Mouse (Mus musculus) cerebellum, adult 11 months (tissue): ENCODE results near the gene Dcaf6.
"Not testable (repeated sequence)": the region's sequence is repeated elsewhere in the genome, so short reads cannot be mapped to it uniquely, and the experiment has no call there.

Experiments
- DNase-seq: peaks from one replicate; pipeline ENCODE4 v3.0.0; 2022

Dcaf6 gene

DNA sequence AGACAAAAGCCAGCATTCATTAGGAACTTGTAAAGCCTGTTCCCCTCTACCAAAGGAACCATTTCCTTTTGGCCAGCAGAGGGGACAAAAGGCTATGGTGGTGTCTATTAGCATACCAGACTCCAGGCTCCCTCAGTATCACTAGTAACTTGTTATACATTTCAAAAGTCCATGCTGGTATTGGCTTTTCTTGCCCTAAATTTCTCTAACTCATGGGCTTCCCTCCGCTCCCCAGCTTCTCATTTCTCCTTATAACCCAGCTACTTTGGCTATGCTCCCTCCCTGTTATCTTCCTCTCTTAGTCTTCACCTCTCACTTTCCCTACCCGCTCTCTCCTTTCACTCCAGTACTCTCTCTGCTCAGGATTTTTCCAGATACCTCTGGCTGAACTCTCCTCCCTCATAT lies 63.9 kb downstream of the Dcaf6 start:
- no peak for DNase-seq

- DNase-seq: no peak
Measured at GRCm38 (mm10) chr1:165395940-165396339, 64.3 kb downstream of the Dcaf6 start.

DNA sequence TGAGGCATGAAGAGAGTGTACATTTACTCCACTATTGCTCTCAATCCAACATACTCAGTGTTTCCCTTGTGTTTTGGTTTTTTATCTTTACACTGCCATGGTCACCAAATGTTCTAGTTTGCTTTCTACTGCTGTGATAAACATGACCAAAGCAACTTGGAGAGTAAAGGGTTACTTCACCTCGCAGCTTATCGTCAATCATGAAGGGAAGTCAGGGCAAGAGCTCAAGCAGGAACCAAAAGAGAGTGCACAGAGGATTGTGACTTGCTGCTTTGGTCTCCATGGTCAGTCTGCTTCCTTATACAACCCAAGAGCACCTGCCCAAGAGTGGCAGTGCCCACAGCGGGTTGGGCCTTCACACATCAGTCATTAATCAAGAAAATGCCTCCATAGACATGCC lies 65.4 kb downstream of the Dcaf6 start:
- DNase-seq: no peak

DNA sequence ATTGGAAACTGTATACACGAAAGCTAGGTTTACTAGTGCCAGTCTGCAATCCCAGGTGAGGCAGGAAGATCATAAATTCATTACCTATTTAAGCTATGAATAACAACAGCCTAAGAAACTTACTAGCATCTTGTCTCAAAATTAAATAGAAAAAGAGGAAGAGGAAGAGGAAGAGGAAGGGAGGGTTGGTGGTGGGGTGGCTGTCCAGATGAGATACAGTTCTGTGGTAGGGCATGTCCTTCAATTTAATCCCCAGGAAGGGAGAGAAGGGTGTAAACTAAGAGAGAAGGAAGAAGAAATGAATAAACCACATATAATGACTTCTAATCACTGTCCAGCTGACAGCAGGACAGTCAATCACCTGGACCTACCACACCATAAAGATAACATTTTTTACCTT lies 67.2 kb downstream of the Dcaf6 start:
- DNase-seq: no peak

- no peak for DNase-seq
Measured at GRCm38 (mm10) chr1:165388716-165389115, 71.6 kb downstream of the Dcaf6 start.

GRCm38 (mm10) chr1:165386525-165386923 lies 73.8 kb downstream of the Dcaf6 start:
- no peak for DNase-seq

- no peak for DNase-seq
Measured at GRCm38 (mm10) chr1:165385810-165386524, 74.3 kb downstream of the Dcaf6 start.

- no peak for DNase-seq
Measured at GRCm38 (mm10) chr1:165373839-165374238, 86.4 kb downstream of the Dcaf6 start.

DNA sequence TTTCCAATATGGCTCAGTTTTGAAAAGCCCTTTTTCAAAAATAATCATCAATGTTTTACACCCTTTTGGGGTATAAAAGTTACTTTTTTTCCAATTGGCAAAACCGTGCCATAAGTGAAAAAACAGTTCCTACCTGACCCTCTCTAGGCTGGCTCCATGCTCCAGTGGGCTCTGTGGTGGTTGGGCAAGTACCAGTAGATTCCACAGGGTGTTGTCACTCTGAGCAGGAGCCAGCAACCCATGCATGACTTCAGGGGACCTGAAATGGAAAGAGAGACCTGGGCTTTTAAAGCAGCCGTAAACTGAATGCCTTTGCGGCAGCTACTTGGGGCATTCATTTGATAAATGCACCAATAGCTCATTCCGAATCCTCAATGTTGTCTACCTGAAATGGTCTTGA lies 89.3 kb downstream of the Dcaf6 start:
- no peak for DNase-seq

GRCm38 (mm10) chr1:165365057-165365456 lies 95.2 kb downstream of the Dcaf6 start:
- no peak for DNase-seq

- no peak for DNase-seq
Measured at GRCm38 (mm10) chr1:165363271-165363670, 97.0 kb downstream of the Dcaf6 start.

GRCm38 (mm10) chr1:165356347-165356746 lies 103.9 kb downstream of the Dcaf6 start:
- DNase-seq: no peak

DNA sequence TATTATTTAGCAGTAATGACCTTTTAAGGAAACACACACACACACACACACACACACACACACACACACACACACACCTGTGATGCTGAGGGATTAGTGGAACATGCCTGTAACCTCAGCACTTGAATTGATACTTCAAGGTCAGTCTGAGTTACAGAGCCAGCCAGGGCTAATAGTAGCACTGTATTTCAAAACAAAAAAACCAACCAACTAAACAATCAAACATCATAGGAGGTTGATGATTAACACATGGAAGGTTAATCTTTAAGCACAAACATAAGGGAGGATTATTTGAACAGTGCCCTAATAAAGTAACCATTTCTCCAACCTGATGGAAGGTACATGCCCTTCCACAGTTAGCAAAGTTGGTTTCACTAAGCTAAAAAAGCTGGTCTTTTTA lies 111.6 kb downstream of the Dcaf6 start:
- DNase-seq: no peak

DNA sequence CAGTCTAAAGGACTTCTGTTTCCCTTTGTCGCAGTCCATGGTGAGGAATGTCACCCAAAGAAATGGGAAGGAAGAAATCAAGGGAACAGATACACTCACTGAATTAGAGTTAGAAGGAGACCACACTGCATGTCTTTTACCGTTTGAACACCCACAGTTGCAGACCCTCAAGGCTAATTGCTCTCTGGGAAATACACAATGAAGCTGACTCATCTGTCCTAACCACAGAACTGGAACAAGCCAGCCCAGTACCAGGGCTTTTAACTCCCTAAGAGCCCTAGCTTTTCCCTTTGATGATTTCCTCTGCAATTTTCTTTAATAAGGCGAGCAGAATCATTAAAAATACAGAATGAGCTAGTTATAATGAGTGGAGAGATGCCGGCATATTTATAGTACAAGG lies 115.8 kb downstream of the Dcaf6 start:
- DNase-seq: no peak

GRCm38 (mm10) chr1:165342126-165342525 lies 118.1 kb downstream of the Dcaf6 start:
- DNase-seq: no peak

GRCm38 (mm10) chr1:165332797-165333196 lies 127.5 kb downstream of the Dcaf6 start:
- no peak for DNase-seq

DNA sequence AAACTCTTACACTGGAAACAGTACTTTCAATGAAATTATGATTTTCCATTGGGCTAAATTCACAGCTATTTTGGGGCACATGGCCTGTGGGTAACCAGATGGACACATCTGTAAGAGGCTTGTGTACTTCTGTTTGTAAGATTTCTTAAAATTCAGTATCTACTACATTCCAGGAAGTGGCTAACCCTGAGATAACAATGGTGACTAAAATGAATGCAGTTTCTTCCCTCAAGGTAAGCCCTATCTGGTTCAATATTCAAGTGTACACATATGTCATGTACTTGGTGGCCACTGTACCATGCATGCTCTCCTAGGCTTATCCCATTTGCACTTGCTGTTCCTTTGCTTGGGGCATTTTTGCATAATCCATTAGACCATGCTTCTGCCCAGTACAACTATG lies 129.4 kb downstream of the Dcaf6 start:
- DNase-seq: no peak

DNA sequence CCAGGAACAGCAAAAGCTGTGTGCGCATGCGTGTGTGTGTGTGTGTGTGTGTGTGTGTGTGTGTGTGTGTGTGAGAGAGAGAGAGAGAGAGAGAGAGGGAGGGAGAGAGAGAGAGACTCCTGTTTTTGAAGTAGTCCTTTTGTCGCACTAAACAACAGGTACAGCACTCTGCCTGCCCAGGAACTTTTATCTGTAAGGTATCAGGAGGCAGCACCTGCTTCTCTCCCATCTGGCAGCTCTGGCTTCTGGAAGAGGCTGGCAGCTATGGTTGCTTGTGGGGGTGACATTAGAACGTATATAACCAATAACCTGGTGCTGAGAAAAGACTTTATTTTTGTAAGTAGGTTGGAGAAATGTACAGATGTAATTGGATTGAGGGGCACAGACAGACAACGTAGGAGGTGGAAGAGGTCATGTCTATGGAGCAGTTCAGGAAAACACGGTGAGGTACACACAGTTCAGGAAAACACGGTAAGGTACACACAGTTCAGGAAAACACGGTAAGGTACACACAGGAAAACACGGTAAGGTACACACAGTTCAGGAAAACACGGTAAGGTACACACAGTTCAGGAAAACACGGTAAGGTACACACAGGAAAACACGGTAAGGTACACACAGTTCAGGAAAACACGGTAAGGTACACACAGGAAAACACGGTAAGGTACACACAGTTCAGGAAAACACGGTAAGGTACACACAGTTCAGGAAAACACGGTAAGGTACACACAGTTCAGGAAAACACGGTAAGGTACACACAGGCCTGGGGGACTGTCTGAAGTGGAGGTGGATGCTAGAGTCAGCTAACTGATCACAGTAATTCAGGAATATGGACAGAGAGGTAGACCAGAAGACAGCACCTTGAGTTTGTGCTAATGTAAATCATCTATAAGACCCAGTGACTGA lies 131.6 kb downstream of the Dcaf6 start:
- DNase-seq: not testable (repeated sequence)

DNA sequence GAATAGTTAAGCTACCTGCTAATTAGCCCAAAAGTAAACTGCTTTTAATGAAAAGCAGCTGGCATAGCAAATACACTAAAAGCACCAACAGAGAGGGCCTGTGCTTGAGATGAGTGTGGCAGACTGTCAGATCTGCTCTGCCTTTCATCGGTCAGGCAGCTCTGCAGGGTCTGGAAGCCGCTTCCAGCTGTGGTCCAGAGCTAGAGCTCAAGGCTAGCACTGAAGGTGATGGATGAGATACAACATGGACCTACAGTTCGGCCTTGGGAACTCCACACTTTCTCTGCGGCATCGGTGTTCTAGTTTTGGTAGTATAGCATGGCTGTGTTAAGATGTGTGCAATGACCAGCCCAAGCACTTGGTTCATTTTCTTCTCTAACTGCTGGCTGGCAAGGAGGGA lies 132.4 kb downstream of the Dcaf6 start:
- DNase-seq: no peak

DNA sequence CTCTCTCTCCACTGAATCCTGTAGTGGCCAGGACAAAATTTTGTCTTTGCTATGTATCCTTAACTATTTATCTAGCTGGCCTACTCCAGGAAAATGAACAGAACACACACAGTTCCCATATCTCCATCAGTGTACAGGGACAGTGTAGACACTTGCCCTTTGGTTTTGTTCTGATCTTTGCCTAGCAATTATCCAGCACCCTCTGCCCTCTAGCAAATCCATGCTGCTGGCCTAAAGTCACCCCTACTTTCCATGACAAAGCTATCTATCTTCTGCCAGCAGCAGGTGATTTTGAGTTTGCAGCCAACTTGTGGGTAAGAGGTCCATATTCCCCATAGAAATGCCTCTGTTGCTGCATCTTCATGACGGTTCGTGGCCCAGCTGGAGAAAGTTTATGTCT lies 132.9 kb downstream of the Dcaf6 start:
- no peak for DNase-seq

DNA sequence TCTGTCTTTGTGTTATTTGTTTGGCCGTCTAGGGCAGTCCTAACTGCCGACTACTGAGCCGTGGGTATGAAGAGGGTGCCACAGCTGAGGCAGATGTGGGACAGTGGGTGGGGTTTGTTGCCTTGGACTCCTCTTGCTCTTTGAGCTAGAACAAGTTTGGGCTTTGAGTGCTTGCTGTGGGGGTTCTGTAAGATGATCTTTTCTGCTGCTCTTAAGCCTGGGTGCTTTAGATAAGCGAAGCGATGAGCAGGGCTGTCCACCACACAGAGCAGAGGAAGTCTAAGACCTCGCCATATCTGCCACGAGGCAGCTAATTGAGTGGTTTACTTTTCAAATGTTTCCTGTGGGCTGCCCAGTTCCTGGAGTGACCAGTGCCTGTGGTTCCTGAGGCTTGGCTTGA lies 137.3 kb downstream of the Dcaf6 start:
- DNase-seq: no peak

DNA sequence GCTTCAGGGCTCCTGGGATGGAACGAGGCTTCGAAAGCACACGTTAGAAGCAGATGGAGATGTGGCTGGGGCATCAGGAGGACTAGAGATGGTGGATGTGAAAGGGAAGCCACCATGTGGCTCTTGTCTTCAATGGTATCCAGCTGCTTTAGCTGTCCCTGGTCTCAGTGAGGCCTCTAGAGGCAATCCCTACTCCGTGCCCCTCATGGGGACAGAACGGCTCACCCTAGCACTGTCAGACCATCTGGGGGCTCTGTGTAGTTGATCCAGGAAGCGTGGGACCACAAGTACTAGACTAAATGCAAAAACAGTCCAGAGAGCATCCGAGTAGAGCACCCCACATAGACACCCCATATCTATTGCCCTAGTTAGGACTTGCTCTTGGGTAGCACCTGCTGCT lies 138.4 kb downstream of the Dcaf6 start:
- DNase-seq: no peak

GRCm38 (mm10) chr1:165321393-165321861 lies 138.8 kb downstream of the Dcaf6 start:
- no peak for DNase-seq
